Mouse (Mus musculus): ENCODE data around the gene Rock2.

- TF ChIP-seq POLR2A (IDR thresholded peaks at IDR 0.05; ENCODE audit: extremely low read depth, insufficient read depth, low read length): no peak
- no peak for TF ChIP-seq CTCF (IDR thresholded peaks at IDR 0.05; ENCODE audit: low read depth, low read length)
Measured at GRCm38 (mm10) chr12:17034671-17035070, 140.0 kb downstream of the Rock2 start.

Measured in liver, adult 2 months (tissue).